Mouse (Mus musculus) monocyte, adult 5-6 weeks (primary cell): ENCODE results near the gene Garnl3. TPM values are rescaled to one million over a fixed set of nuclear protein-coding genes. Genes with fewer than 3 reads are reported as not detected.
A peak's percentile ranks its signal among the peaks of the same experiment; 100 is the strongest.

Source experiments
- ATAC-seq: fragments of 153-309, 156-312 bp; replicated peaks from 2 replicates; pipeline ENCODE4 v1.8.0; 2017; ENCODE audit warnings: mild to moderate bottlenecking; ENCODE audit not compliant: low TSS enrichment, insufficient number of reproducible peaks, severe bottlenecking, poor library complexity, low FRiP score
- total RNA-seq: library from RNA; stranded (forward); fragments of 200-1000, 200-491, 200-594 nt; gene quantifications from 3 replicates; pipeline ENCODE4 v1.2.3, GENCODE M21; 2017

Garnl3 gene
- 1.6 to 2.6 TPM in 2 of 3 replicates, not detected in the other for total RNA-seq

GRCm38 (mm10) chr2:33131500-33132092 lies at the start of gene Garnl3:
Garnl3 (minus strand) TSS chr2:33131654.
- ATAC-seq: no peak

GRCm38 (mm10) chr2:33179930-33180630 lies 48.6 kb upstream of the Garnl3 start:
- no peak for ATAC-seq

- no peak for ATAC-seq
Measured at GRCm38 (mm10) chr2:33179171-33179929, 47.9 kb upstream of the Garnl3 start.

GRCm38 (mm10) chr2:33178243-33178932 lies 46.9 kb upstream of the Garnl3 start:
- ATAC-seq: no peak; the same call in 1 of the 2 replicates

GRCm38 (mm10) chr2:33177443-33178242 lies 46.2 kb upstream of the Garnl3 start:
- ATAC-seq: no peak

GRCm38 (mm10) chr2:33176921-33177320 lies 45.5 kb upstream of the Garnl3 start:
- ATAC-seq: no peak

GRCm38 (mm10) chr2:33176516-33176915 lies 45.1 kb upstream of the Garnl3 start:
- peak; percentile 60; the same call in 1 of the 2 replicates for ATAC-seq

GRCm38 (mm10) chr2:33173686-33174085 lies 42.2 kb upstream of the Garnl3 start:
- no peak for ATAC-seq

- peak; percentile 61 for ATAC-seq
Measured at GRCm38 (mm10) chr2:33173126-33173525, 41.7 kb upstream of the Garnl3 start.

GRCm38 (mm10) chr2:33170777-33171565 lies 39.5 kb upstream of the Garnl3 start:
- no peak for ATAC-seq

- no peak for ATAC-seq
Measured at GRCm38 (mm10) chr2:33169445-33169844, 38.0 kb upstream of the Garnl3 start.

- ATAC-seq: no peak
Measured at GRCm38 (mm10) chr2:33167060-33167459, 35.6 kb upstream of the Garnl3 start.

- ATAC-seq: no peak
Measured at GRCm38 (mm10) chr2:33165710-33166374, 34.4 kb upstream of the Garnl3 start.

- no peak for ATAC-seq
Measured at GRCm38 (mm10) chr2:33165229-33165628, 33.8 kb upstream of the Garnl3 start.

- ATAC-seq: no peak
Measured at GRCm38 (mm10) chr2:33164646-33165045, 33.2 kb upstream of the Garnl3 start.

- no peak for ATAC-seq
Measured at GRCm38 (mm10) chr2:33162126-33162525, 30.7 kb upstream of the Garnl3 start.

- ATAC-seq: no peak
Measured at GRCm38 (mm10) chr2:33160326-33160973, 29.0 kb upstream of the Garnl3 start.
